Mouse (Mus musculus): ENCODE measurements at regions not wholly inside any gene's neighbourhood (a gene's known extent, or its start where the extent isn't known, plus 50 kb on each side); places are given as distances from the start of the nearest gene placed in this dataset.

GRCm38 (mm10) chr2:162794285-162794684, 133.3 kb upstream of the Ptprt start:
- TF ChIP-seq CTCF (IDR thresholded peaks at IDR 0.05; ENCODE audit: low read depth) (no peak), EP300 (optimal IDR thresholded peaks at IDR 0.05) (no peak)

Measured in stomach, postnatal 0 days (tissue).